Mouse (Mus musculus): Measurements from ENCODE around the gene Naa50. TPM values are rescaled to one million over a fixed set of nuclear protein-coding genes. Genes with fewer than 3 reads are reported as not detected.
A peak's percentile ranks its signal among the peaks of the same experiment; 100 is the strongest.

Naa50 gene
- polyA plus RNA-seq, 1 experiment = 34.7 TPM

GRCm38 (mm10) chr16:44125436-44125835, 14.2 kb upstream of the Naa50 start:
- H3K27me3 ChIP-seq (ENCODE audit: control insufficient read depth, insufficient read depth, insufficient read length) = no peaks in the 10 kb centered on the region
- TF ChIP-seq REST (IDR thresholded peaks at IDR 0.05; ENCODE audit: insufficient read depth, insufficient read length) (no peak), POLR2A (IDR thresholded peaks at IDR 0.05; ENCODE audit: insufficient read length, low read depth) (no peak), SRF (IDR thresholded peaks at IDR 0.05; ENCODE audit: control insufficient read depth, insufficient read length, low read depth) (no peak), CEBPB (IDR thresholded peaks at IDR 0.05; ENCODE audit: insufficient read depth, poor library complexity, severe bottlenecking) (no peak), POLR2AphosphoS2 (IDR thresholded peaks at IDR 0.05; ENCODE audit: insufficient read length, low read depth) (no peak)
- H3K36me3 ChIP-seq (ENCODE audit: control insufficient read depth, insufficient read depth) = no peaks in the 10 kb centered on the region
- peak overlapping the region; percentile 69 for H3K4me2 ChIP-seq (ENCODE audit: low read depth)
- H3K4me3 ChIP-seq = no peak overlapping the region
- no peak overlapping the region for H3ac ChIP-seq (ENCODE audit: control insufficient read depth, insufficient read length)
- H3K79me2 ChIP-seq (ENCODE audit: control insufficient read depth, insufficient read depth) = peaks cover 63% of the 10 kb centered on the region

GRCm38 (mm10) chr16:44126437-44126836, 13.2 kb upstream of the Naa50 start:
- Histone ChIP-seq H3K4me2 (ENCODE audit: low read depth) (peak overlapping the region; percentile 69), H3K27me3 (ENCODE audit: control insufficient read depth, insufficient read depth, insufficient read length) (no peaks in the 10 kb centered on the region), H3K36me3 (ENCODE audit: control insufficient read depth, insufficient read depth) (no peaks in the 10 kb centered on the region), H3K79me2 (ENCODE audit: control insufficient read depth, insufficient read depth) (peaks cover 65% of the 10 kb centered on the region), H3ac (ENCODE audit: control insufficient read depth, insufficient read length) (no peak overlapping the region), H3K4me3 (no peak overlapping the region)
- no peak for TF ChIP-seq POLR2AphosphoS2 (IDR thresholded peaks at IDR 0.05; ENCODE audit: insufficient read length, low read depth)
- TF ChIP-seq E2F4 (IDR thresholded peaks at IDR 0.05; ENCODE audit: insufficient read depth) = no peak
- peak in 1 of 3 experiments; percentile 76 for TF ChIP-seq MYOG (IDR thresholded peaks at IDR 0.05; ENCODE audit: control insufficient read depth in 1 of 3, insufficient read depth in 1 of 3, insufficient read length in 2 of 3, low read depth in 2 of 3)
- TF ChIP-seq MYOD1 (IDR thresholded peaks at IDR 0.05; ENCODE audit: control insufficient read depth in 1 of 3, insufficient read length in 2 of 3, low read depth in 2 of 3) = peak; percentile 56 to 94 (median 91)
- TF ChIP-seq CEBPB (IDR thresholded peaks at IDR 0.05; ENCODE audit: insufficient read depth, poor library complexity, severe bottlenecking) = no peak
- TF ChIP-seq TCF3 (IDR thresholded peaks at IDR 0.05; ENCODE audit: insufficient read length, low read depth) = peak; percentile 19
- TF ChIP-seq USF1 (IDR thresholded peaks at IDR 0.05; ENCODE audit: low read depth) = no peak
- TF ChIP-seq MAX (IDR thresholded peaks at IDR 0.05; ENCODE audit: low read depth) = no peak
- no peak for TF ChIP-seq SRF (IDR thresholded peaks at IDR 0.05; ENCODE audit: control insufficient read depth, insufficient read length, low read depth)
- TF ChIP-seq TCF12 (IDR thresholded peaks at IDR 0.05; ENCODE audit: insufficient read depth, poor library complexity, severe bottlenecking) = peak; percentile 77
- TF ChIP-seq POLR2A (IDR thresholded peaks at IDR 0.05; ENCODE audit: insufficient read length, low read depth) = no peak
- TF ChIP-seq REST (IDR thresholded peaks at IDR 0.05; ENCODE audit: insufficient read depth, insufficient read length) = no peak

GRCm38 (mm10) chr16:44132300-44132699, 7.3 kb upstream of the Naa50 start:
- no peak overlapping the region for H3K4me2 ChIP-seq (ENCODE audit: low read depth)
- TF ChIP-seq MYOG (IDR thresholded peaks at IDR 0.05; ENCODE audit: control insufficient read depth in 1 of 3, insufficient read depth in 1 of 3, insufficient read length in 2 of 3, low read depth in 2 of 3) (no peak), CEBPB (IDR thresholded peaks at IDR 0.05; ENCODE audit: insufficient read depth, poor library complexity, severe bottlenecking) (no peak)
- H3K4me3 ChIP-seq = no peak overlapping the region

GRCm38 (mm10) chr16:44133187-44133586, 6.4 kb upstream of the Naa50 start:
- Histone ChIP-seq H3K79me2 (ENCODE audit: control insufficient read depth, insufficient read depth) (peaks cover 95% of the 10 kb centered on the region), H3K4me2 (ENCODE audit: low read depth) (no peak overlapping the region), H3ac (ENCODE audit: control insufficient read depth, insufficient read length) (no peak overlapping the region), H3K4me3 (no peak overlapping the region), H3K27me3 (ENCODE audit: control insufficient read depth, insufficient read depth, insufficient read length) (no peaks in the 10 kb centered on the region), H3K36me3 (ENCODE audit: control insufficient read depth, insufficient read depth) (no peaks in the 10 kb centered on the region)
- TF ChIP-seq POLR2AphosphoS2 (IDR thresholded peaks at IDR 0.05; ENCODE audit: insufficient read length, low read depth) = no peak
- TF ChIP-seq MAX (IDR thresholded peaks at IDR 0.05; ENCODE audit: low read depth) = no peak
- no peak for TF ChIP-seq REST (IDR thresholded peaks at IDR 0.05; ENCODE audit: insufficient read depth, insufficient read length)
- TF ChIP-seq CEBPB (IDR thresholded peaks at IDR 0.05; ENCODE audit: insufficient read depth, poor library complexity, severe bottlenecking) = no peak
- no peak for TF ChIP-seq TCF12 (IDR thresholded peaks at IDR 0.05; ENCODE audit: insufficient read depth, poor library complexity, severe bottlenecking)
- no peak for TF ChIP-seq USF1 (IDR thresholded peaks at IDR 0.05; ENCODE audit: low read depth)
- no peak for TF ChIP-seq SRF (IDR thresholded peaks at IDR 0.05; ENCODE audit: control insufficient read depth, insufficient read length, low read depth)
- no peak for TF ChIP-seq POLR2A (IDR thresholded peaks at IDR 0.05; ENCODE audit: insufficient read length, low read depth)
- no peak for TF ChIP-seq MYOD1 (IDR thresholded peaks at IDR 0.05; ENCODE audit: control insufficient read depth in 1 of 3, insufficient read length in 2 of 3, low read depth in 2 of 3)
- TF ChIP-seq MYOG (IDR thresholded peaks at IDR 0.05; ENCODE audit: control insufficient read depth in 1 of 3, insufficient read depth in 1 of 3, insufficient read length in 2 of 3, low read depth in 2 of 3) = no peak
- TF ChIP-seq TCF3 (IDR thresholded peaks at IDR 0.05; ENCODE audit: insufficient read length, low read depth) = no peak
- TF ChIP-seq E2F4 (IDR thresholded peaks at IDR 0.05; ENCODE audit: insufficient read depth) = no peak

More at GRCm38 (mm10) chr16:44132300-44132699, 7.3 kb upstream of the Naa50 start:
- Histone ChIP-seq H3K36me3 (ENCODE audit: control insufficient read depth, insufficient read depth) (no peaks in the 10 kb centered on the region), H3ac (ENCODE audit: control insufficient read depth, insufficient read length) (no peak overlapping the region), H3K27me3 (ENCODE audit: control insufficient read depth, insufficient read depth, insufficient read length) (no peaks in the 10 kb centered on the region), H3K79me2 (ENCODE audit: control insufficient read depth, insufficient read depth) (peaks cover 87% of the 10 kb centered on the region)

DNA sequence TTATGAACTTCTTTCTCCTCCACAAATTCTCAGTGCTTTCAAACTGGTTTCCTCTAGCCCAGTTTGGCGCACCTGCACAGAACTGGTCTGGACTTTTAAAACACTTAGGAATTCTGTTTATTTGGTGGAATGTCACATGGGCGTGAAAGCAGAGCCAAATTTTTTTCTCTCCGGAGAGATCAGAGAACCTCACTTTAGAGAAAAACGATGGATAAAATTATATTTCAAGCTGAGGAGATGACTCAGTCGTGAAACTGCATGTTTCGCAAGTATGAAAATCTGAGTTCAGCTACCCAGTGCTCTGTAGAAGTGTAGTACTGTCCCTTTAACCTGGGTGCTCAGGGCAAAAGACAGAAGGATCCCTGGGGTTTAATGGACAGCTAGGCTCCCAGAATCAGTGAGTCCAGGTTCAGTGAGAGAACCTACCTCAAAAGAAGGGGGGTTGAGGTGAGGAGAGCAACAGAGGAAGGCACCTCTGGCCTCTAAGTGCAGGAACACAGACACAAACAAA, 3.1 kb upstream of the Naa50 start:
- H3ac ChIP-seq (ENCODE audit: control insufficient read depth, insufficient read length) = no peak overlapping the region
- peaks cover 84% of the 10 kb centered on the region for H3K79me2 ChIP-seq (ENCODE audit: control insufficient read depth, insufficient read depth)
- TF ChIP-seq MYOG (IDR thresholded peaks at IDR 0.05; ENCODE audit: control insufficient read depth in 1 of 3, insufficient read depth in 1 of 3, insufficient read length in 2 of 3, low read depth in 2 of 3) (no peak), MYOD1 (IDR thresholded peaks at IDR 0.05; ENCODE audit: control insufficient read depth in 1 of 3, insufficient read length in 2 of 3, low read depth in 2 of 3) (no peak), SRF (IDR thresholded peaks at IDR 0.05; ENCODE audit: control insufficient read depth, insufficient read length, low read depth) (no peak), TCF3 (IDR thresholded peaks at IDR 0.05; ENCODE audit: insufficient read length, low read depth) (no peak), MAX (IDR thresholded peaks at IDR 0.05; ENCODE audit: low read depth) (no peak), USF1 (IDR thresholded peaks at IDR 0.05; ENCODE audit: low read depth) (no peak), TCF12 (IDR thresholded peaks at IDR 0.05; ENCODE audit: insufficient read depth, poor library complexity, severe bottlenecking) (no peak), POLR2A (IDR thresholded peaks at IDR 0.05; ENCODE audit: insufficient read length, low read depth) (no peak), REST (IDR thresholded peaks at IDR 0.05; ENCODE audit: insufficient read depth, insufficient read length) (no peak), POLR2AphosphoS2 (IDR thresholded peaks at IDR 0.05; ENCODE audit: insufficient read length, low read depth) (no peak), CEBPB (IDR thresholded peaks at IDR 0.05; ENCODE audit: insufficient read depth, poor library complexity, severe bottlenecking) (no peak), E2F4 (IDR thresholded peaks at IDR 0.05; ENCODE audit: insufficient read depth) (no peak)
- no peaks in the 10 kb centered on the region for H3K36me3 ChIP-seq (ENCODE audit: control insufficient read depth, insufficient read depth)
- peak overlapping the region; percentile 79 for H3K4me2 ChIP-seq (ENCODE audit: low read depth)
- no peak overlapping the region for H3K4me3 ChIP-seq
- H3K27me3 ChIP-seq (ENCODE audit: control insufficient read depth, insufficient read depth, insufficient read length) = no peaks in the 10 kb centered on the region
